Mouse (Mus musculus) olfactory bulb, adult 2 months (tissue): Measurements from ENCODE around the gene Hoxa5.

Source experiments
- CTCF ChIP-seq: fragments of 200-500 bp; IDR thresholded peaks from 2 replicates; pipeline ENCODE4 v1.5.1; 2012; ENCODE audit warnings: low read depth, mild to moderate bottlenecking, low read length, moderate library complexity; ENCODE audit not compliant: insufficient read depth
- POLR2A ChIP-seq: fragments of 200-500 bp; IDR thresholded peaks from 2 replicates; pipeline ENCODE4 v1.6.1; 2012; ENCODE audit warnings: mild to moderate bottlenecking, low read depth, low read length, moderate library complexity; ENCODE audit not compliant: insufficient read depth

GRCm38 (mm10) chr6:52157466-52158275 lies 46.7 kb downstream of the Hoxa5 start:
- TF ChIP-seq POLR2A (no peak), CTCF (no peak)
